Mouse (Mus musculus) gastrocnemius, postnatal 25 days (tissue): ENCODE data around the gene Per1. TPM values are rescaled to one million over a fixed set of nuclear protein-coding genes. Genes with fewer than 3 reads are reported as not detected.

Experiments used
- DNase-seq: peaks from one replicate; pipeline ENCODE4 v3.0.0; 2022
- long read RNA-seq, 2 experiments: library from polyadenylated mRNA; stranded (forward); transcript quantifications; one replicate each; pipeline ENCODE4 v2.0.0; 2021
- total RNA-seq, 2 experiments: library from RNA; stranded (reverse); gene quantifications; 1 replicate in 1 of 2; 2 replicates in 1 of 2; pipeline ENCODE4 v1.2.3; 2021

Gene Per1
- 10 to 100 TPM; 21.0 to 50.8 TPM for total RNA-seq
- long read RNA-seq, experiment 1, partial matches to known transcripts, result 3 of 5 reads
- long read RNA-seq, experiment 1, other reads (novel, unspliced or antisense), result 2 of 5 reads
- long read RNA-seq, experiment 2, partial matches to known transcripts, result 8 of 8 reads
- long read RNA-seq, experiment 2, other reads (novel, unspliced or antisense), result 0 of 8 reads

DNA sequence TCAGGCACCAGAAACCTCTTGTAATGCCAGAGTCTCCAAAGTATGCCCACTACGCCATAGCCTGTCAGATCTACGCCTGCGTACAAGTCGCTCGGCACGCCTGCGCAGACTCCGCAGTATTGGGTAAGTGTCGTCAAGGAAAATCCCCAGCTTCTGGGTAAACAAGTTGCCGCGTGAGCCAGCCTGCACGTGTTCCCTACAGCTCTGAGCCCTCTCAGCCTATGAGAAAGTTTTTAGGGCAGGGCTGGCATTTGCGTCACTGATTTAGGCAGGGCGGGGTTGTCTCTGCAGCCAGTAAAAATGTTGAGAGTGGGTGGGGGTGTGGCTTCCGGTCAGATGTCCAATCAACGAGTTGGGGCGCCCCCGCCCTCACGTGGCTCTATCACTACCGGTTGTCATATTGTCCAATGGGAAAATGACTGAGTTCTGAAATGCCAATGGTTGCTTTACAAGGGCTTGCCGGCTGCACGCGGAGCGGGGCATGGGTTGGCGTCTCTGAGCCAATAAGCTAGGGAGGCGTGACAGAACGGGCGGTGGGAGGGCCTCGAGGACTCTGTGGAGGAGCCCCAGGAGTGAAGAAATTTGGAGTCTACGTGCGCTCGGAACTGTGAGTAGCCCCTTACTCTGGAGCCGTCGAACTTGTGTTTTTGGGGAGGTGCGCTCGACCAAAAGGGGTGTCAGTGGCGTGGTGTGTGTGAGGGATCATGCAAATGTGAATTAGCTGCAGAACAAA, at the start of gene Per1:
TSS of gene Per1 (plus strand) at position 521 of the 733 bp plus-strand sequence.
- DNase-seq, result peak; percentile 100

DNA sequence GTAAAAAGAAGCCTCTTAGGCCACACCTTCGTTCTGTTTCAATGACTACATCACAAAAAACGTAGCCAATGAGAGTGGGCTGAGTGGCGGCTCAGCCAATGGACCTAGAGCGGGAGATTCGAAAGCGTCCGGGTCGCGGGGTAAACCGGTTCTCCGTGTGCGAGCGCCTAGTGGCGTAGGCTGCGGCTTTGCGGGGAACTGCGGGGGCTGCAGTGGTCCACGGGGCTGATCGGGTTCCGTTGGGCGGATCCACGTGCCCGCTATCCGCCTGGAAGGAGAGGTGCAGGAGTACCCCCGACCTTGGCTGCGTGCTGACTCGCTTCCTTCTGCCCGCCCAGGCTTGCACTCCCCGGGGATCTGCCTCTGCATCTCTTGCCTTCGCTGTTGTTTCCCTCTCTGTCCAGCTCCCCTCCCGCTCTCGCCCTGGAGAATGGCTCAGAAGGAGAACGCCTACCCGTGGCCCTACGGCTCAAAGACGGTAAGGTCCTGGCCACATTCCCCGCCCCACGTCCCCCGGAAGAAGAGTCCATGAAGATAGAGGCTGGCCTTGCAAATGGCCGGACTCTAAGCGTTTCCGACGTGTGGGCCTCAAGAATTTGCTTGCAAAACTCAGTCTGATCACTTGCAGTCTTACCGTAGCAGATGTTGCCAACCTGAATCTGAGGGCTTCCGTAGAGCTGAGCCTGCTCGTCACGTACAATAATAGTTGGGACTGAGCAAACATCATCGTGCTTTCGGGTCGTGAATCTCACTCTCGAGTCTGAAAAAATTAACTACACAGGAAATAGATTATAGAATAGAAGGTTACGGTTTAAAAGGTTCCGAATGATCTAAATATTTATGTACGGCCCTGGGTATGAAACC, 49.3 kb upstream of the Per1 start, which contains the start of gene Aurkb:
TSS of gene Aurkb (plus strand) at position 117 of the 864 bp plus-strand sequence.
- peak; percentile 75 for DNase-seq

DNA sequence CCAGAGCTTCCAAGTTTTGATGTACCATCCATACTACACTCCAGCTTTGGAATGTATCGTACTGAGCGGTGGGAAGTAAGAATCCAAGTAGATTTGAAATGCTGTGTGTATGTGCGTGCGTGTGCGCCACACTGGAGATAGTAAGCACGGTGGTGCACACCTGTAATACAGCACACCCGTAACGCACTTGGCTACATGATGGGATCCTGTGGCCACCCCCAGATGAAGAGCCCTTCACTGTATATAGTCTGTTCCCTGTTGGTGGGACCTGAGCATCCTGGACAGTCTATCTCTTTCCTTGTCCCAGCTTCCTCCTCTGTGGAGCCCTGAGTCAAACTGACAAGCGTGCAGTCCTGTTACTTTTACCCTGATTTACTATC, 48.6 kb upstream of the Per1 start:
- DNase-seq, result no peak

DNA sequence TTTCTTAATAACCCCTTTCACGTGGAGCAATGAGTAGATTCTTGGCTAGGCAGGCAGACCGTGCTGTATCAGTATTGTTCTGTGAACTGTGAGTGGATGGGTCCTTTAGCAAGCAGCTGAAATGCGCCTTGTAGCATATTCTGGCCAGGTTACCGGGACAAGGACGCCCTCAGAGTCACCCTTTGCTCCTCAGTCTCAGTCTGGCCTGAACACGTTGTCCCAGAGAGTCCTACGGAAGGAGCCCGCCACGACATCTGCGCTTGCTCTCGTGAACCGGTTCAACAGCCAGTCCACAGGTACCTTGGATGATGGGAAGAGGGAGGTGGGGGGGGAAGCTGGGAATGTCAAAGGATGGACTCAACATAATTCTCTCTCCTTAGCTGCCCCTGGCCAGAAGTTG, 47.4 kb upstream of the Per1 start:
- no peak for DNase-seq

- DNase-seq, result no peak
Observed at GRCm38 (mm10) chr11:69048151-69048550, 46.9 kb upstream of the Per1 start.

DNA sequence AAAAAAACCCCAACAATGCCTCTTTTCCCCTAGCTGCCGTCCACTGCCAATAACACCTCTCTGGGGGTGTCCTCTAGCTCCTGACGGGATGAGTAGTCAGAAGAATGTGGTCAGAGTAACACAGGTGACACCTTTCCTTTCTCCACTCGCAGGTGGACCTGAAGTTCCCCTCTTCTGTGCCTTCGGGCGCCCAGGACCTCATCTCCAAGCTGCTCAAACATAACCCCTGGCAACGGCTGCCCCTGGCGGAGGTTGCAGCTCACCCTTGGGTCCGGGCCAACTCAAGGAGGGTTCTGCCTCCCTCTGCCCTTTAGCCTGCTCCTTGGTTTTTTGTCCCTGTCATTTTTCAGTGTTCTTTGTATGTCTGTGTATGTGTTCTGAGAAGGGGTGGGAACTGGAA, 44.3 kb upstream of the Per1 start:
- no peak for DNase-seq

- no peak for DNase-seq
Observed at GRCm38 (mm10) chr11:69051771-69052170, 43.2 kb upstream of the Per1 start.

- no peak for DNase-seq
Observed at GRCm38 (mm10) chr11:69052824-69053421, 42.1 kb upstream of the Per1 start.

DNA sequence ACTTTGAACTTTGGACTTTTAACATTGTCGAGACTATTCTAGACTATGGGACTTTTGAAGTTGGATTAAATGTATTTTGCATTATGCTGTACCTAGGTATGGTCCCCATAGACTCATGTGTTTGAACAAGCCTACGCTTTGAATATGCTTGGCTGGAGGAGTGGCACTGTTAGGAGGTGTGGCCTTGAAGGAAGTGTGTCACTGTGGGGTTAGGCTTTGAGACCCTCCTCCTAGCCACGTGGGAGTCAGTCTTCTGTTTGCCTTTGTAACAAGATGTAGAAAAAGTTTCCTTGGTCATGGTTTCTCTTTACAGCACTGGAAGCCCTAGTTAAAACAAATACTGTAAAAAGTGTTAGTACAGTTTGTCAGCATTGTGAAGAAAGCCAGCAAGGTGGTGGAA, 41.2 kb upstream of the Per1 start:
- no peak for DNase-seq

- no peak for DNase-seq
Observed at GRCm38 (mm10) chr11:69058265-69058664, 36.8 kb upstream of the Per1 start.

GRCm38 (mm10) chr11:69058729-69059356, 36.2 kb upstream of the Per1 start:
- DNase-seq, result no peak

- peak; percentile 98 for DNase-seq
Observed at GRCm38 (mm10) chr11:69059357-69059974, 35.6 kb upstream of the Per1 start, which contains the start of gene Borcs6. Gene Borcs6 (plus strand): TSS chr11:69059717.

GRCm38 (mm10) chr11:69059975-69060411, 35.0 kb upstream of the Per1 start:
- no peak for DNase-seq

GRCm38 (mm10) chr11:69060448-69061254, 34.4 kb upstream of the Per1 start:
- DNase-seq, result no peak

GRCm38 (mm10) chr11:69061255-69061912, 33.6 kb upstream of the Per1 start:
- DNase-seq, result no peak

- peak; percentile 42 for DNase-seq
Observed at GRCm38 (mm10) chr11:69062194-69062760, 32.7 kb upstream of the Per1 start.

DNA sequence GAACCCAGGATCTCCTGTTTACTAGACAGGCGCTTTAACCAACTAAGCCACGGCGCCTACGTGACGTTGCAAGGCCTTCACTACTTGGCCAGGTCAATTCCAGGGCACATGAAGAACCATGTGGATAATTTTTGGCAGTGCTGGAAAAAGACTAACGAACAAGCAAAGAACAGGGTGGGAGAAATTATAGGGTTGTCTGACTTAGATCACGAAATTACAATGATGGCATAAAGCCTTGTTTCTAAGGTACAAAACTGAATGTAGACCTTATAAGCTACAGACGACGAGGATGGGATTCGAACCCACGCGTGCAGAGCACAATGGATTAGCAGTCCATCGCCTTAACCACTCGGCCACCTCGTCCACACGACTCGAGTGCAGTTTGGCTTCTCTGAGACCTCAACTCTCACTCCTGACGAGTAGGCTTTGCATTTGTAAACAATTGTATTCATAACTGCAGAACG, 32.2 kb upstream of the Per1 start:
- peak; percentile 89 for DNase-seq

GRCm38 (mm10) chr11:69063413-69064201, 31.4 kb upstream of the Per1 start:
- DNase-seq, result peak; percentile 79
